Comparison of ENCODE assay signal across 25 mouse cellular contexts in the genomic region with DNA sequence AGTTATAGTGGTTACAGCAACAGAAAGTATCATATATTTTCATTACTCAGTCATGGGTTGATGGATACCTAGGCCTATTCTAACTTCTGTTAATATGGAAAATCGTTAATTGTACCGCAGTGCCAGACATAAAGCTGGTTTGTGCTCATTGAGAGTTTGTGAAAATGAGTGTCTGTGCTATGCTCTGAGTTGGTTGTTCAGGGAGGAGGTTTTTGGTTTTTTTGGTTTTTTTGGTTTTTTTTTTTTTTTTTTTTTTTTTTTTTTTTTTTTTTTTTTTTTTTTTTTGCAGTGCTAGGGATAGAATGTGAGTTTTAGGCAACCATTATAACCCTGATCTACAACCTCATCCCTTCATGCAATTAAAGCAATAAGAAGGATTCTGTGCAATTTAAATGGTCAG. TPM values are rescaled to one million over a fixed set of nuclear protein-coding genes. Genes with fewer than 3 reads are reported as not detected.
DNase-seq lines count a peak whose midpoint lies in the region; TF ChIP-seq lines count a peak whose summit lies in the region.
"Had no signal": no experiment of that assay in that cellular context is flagged by ENCODE, and none has a peak within 500 bp of the region (broad histone marks: within the 10 kb centered on the region; RNA-seq: fewer than 3 reads in every experiment).

No protein-coding gene starts in this region.

- TF ChIP-seq RAD21 in CH12.LX (IDR thresholded peaks at IDR 0.05; ENCODE audit: low read depth, low read length): no peak

- H3K27me3 ChIP-seq in CH12.LX (replicated peaks): no peaks in the 10 kb centered on the region

- H3K4me1 ChIP-seq in CH12.LX (ENCODE audit: control insufficient read depth in 1 of 2, insufficient read depth in 2 of 2) (no peaks in the 10 kb centered on the region), ES-E14 (ENCODE audit: control insufficient read depth in 2 of 2, insufficient read depth in 2 of 2, low read length in 2 of 2, poor library complexity in 1 of 2) (no peaks in the 10 kb centered on the region)

- H3K4me2 ChIP-seq in CH12.LX (ENCODE audit: insufficient read depth, low read depth, poor library complexity, severe bottlenecking): no peak overlapping the region

- H3K9ac ChIP-seq in CH12.LX (ENCODE audit: insufficient read depth, low read depth) (no peak overlapping the region), ES-E14 (ENCODE audit: insufficient read depth, low read depth, low read length, poor library complexity, severe bottlenecking) (no peak overlapping the region)

- no peak overlapping the region for H3K4me3 ChIP-seq in CH12.LX (replicated peaks in 1 of 3; ENCODE audit: low read depth in 2 of 3, low read length in 2 of 3, poor library complexity in 1 of 3)
- no peak overlapping the region for H3K4me3 ChIP-seq in ES-E14 (ENCODE audit: insufficient read depth in 1 of 2, low read depth in 1 of 2, low read length in 2 of 2, poor library complexity in 1 of 2, severe bottlenecking in 1 of 2)

- H3K27ac ChIP-seq in CH12.LX (ENCODE audit: insufficient read depth, low read depth) (no peak overlapping the region), ES-E14 (ENCODE audit: insufficient read depth, low read depth, low read length, poor library complexity, severe bottlenecking) (no peak overlapping the region)

- TF ChIP-seq EP300 in CH12.LX (IDR thresholded peaks at IDR 0.05; ENCODE audit: low read length): no peak

- no peak for TF ChIP-seq CTCF in CH12.LX (conservative IDR thresholded peaks at IDR 0.05 in 1 of 2, IDR thresholded peaks at IDR 0.05 in 1 of 2; ENCODE audit: low read depth in 2 of 2, low read length in 2 of 2)

- H3K36me3 ChIP-seq in CH12.LX (replicated peaks in 1 of 2; ENCODE audit: control insufficient read depth in 1 of 2, insufficient read depth in 1 of 2, low read length in 1 of 2): no peaks in the 10 kb centered on the region
- H3K36me3 ChIP-seq in ES-E14 (ENCODE audit: control insufficient read depth, insufficient read depth, low read length, poor library complexity, severe bottlenecking): no peaks in the 10 kb centered on the region
- H3K36me3 ChIP-seq: G1E had no signal

- TF ChIP-seq POLR2A in CH12.LX (IDR thresholded peaks at IDR 0.05; ENCODE audit: low read depth, low read length): no peak

- no peak for DNase-seq in CH12.LX (ENCODE audit: extremely low read depth)
- no peak for DNase-seq in ES-E14 (ENCODE audit: low read depth, low spot score)
- no peak for DNase-seq in layer of hippocampus, adult 8-10 months (ENCODE audit: low spot score in 2 of 2)
- DNase-seq in left cerebral cortex, adult 9 months (ENCODE audit: low spot score in 2 of 2): no peak
- DNase-seq: adrenal gland, adult 2 months; adrenal gland, adult 8-10 months; adrenal gland, postnatal 10 days; adrenal gland, postnatal 14 days; adrenal gland, postnatal 25 days; adrenal gland, postnatal 36 days; B cell, adult 2 months; cerebellum, adult 11 months; cerebellum, adult 11-12 months; cerebellum, adult 18-20 months; cerebellum, adult 2 months; cerebellum, adult 8-10 months had no signal

- in situ Hi-C loops in CH12.LX (cut with MboI; ENCODE audit: low pct_ligation_motif_present, low pct_unique_long_range_greater_than_20kb, low sequenced_read_pairs) (no loop called here), ES-E14 (cut with MboI; ENCODE audit: low sequenced_read_pairs in 2 of 2, unreplicated experiment in 2 of 2) (no loop called here)

- dilution Hi-C loops in CH12.LX (cut with MboI; ENCODE audit: extremely low pct_ligation_motif_present, extremely low pct_unique_long_range_greater_than_20kb, low sequenced_read_pairs): no loop called here

- no peaks in the 10 kb centered on the region for H3K9me3 ChIP-seq in CH12.LX (replicated peaks; ENCODE audit: low read length)
- H3K9me3 ChIP-seq in ES-E14 (ENCODE audit: control insufficient read depth, insufficient read depth, low read depth, low read length): no peaks in the 10 kb centered on the region
- H3K9me3 ChIP-seq: G1E had no signal

- no peaks in the 10 kb centered on the region for H3K79me2 ChIP-seq in CH12.LX (replicated peaks; ENCODE audit: control insufficient read depth, extremely low read depth, insufficient read depth, poor library complexity, severe bottlenecking)

TF ChIP-seq in CH12.LX, 34 proteins besides CTCF, POLR2A, EP300 and RAD21:
- TF ChIP-seq BHLHE40 (IDR thresholded peaks at IDR 0.05; ENCODE audit: low read depth, low read length) (no peak), ZNF384 (IDR thresholded peaks at IDR 0.05; ENCODE audit: low read depth, low read length) (peak; percentile 56; the same call in 1 of the 2 replicates), ZMIZ1 (IDR thresholded peaks at IDR 0.05; ENCODE audit: low read depth, low read length) (no peak)

TF ChIP-seq in ES-E14, 5 proteins besides CTCF, POLR2A, EP300 and RAD21:
- TF ChIP-seq ZC3H11A (IDR thresholded peaks at IDR 0.05; ENCODE audit: borderline replicate concordance, low read depth, low read length): no peak
- TF ChIP-seq CHD2 (IDR thresholded peaks at IDR 0.05; ENCODE audit: low read depth, low read length): no peak
- no peak for TF ChIP-seq HCFC1 (IDR thresholded peaks at IDR 0.05; ENCODE audit: borderline replicate concordance, insufficient read depth, low read length)
- TF ChIP-seq ZNF384 (IDR thresholded peaks at IDR 0.05; ENCODE audit: low read depth, low read length): peak; percentile 80
- no peak for TF ChIP-seq MAFK (IDR thresholded peaks at IDR 0.05; ENCODE audit: insufficient read depth, low read depth, low read length)

RNA-seq across cellular contexts. Expression of a gene that starts 7.1 kb away (rescaled TPM):
- not detected in 2 replicates for total RNA-seq in CH12.LX (2012; rRNA removed)
- total RNA-seq in CH12.LX (2014; rRNA removed): not detected in 2 replicates
- polyA plus RNA-seq in CH12.LX (2012; ENCODE audit: insufficient read length, low read depth): 0.31 TPM in 1 of 2 replicates, not detected in the other
- not detected in 2 replicates for total RNA-seq in ES-E14 (2012; rRNA removed)
- not detected for total RNA-seq in layer of hippocampus, adult 8-10 months (2022)
- total RNA-seq: adrenal gland, adult 18-20 months; adrenal gland, adult 2 months; adrenal gland, adult 8-10 months; adrenal gland, postnatal 10 days; adrenal gland, postnatal 14 days; adrenal gland, postnatal 25 days; adrenal gland, postnatal 36 days; adrenal gland, postnatal 4 days; MEL had no signal
- polyA plus RNA-seq: adrenal gland, adult 2 months; brain, embryonic 14.5 days; C2C12; cerebellum, adult 2 months; G1E; Patski had no signal

RNA-seq across cellular contexts. Expression of a gene that starts 25.4 kb away (rescaled TPM):
- total RNA-seq in CH12.LX (2012; rRNA removed) (not detected in 2 replicates), CH12.LX (2014; rRNA removed) (not detected in 2 replicates), ES-E14 (2012; rRNA removed) (not detected in 2 replicates)
- not detected in 2 replicates for polyA plus RNA-seq in CH12.LX (2012; ENCODE audit: insufficient read length, low read depth)
- total RNA-seq in layer of hippocampus, adult 8-10 months (2022): not detected
- total RNA-seq: adrenal gland, adult 18-20 months; adrenal gland, adult 2 months; adrenal gland, adult 8-10 months; adrenal gland, postnatal 10 days; adrenal gland, postnatal 14 days; adrenal gland, postnatal 25 days; adrenal gland, postnatal 36 days; adrenal gland, postnatal 4 days; G1E; MEL had no signal
- polyA plus RNA-seq: activated CD4-positive, CD25-positive, alpha-beta regulatory T cell, adult 4 months; adrenal gland, adult 2 months; brain, embryonic 14.5 days; C2C12; CD4-positive, CD25-positive, alpha-beta regulatory T cell, adult 4 months; cerebellum, adult 2 months; G1E; Patski had no signal

RNA-seq across cellular contexts. Expression of a gene that starts 29.9 kb away (rescaled TPM):
- total RNA-seq in CH12.LX (2012; rRNA removed) (not detected in 2 replicates), CH12.LX (2014; rRNA removed) (not detected in 2 replicates), ES-E14 (2012; rRNA removed) (18.5 and 33.2 TPM in 2 replicates)
- not detected in 2 replicates for polyA plus RNA-seq in CH12.LX (2012; ENCODE audit: insufficient read length, low read depth)
- total RNA-seq in layer of hippocampus, adult 8-10 months (2022): not detected
- total RNA-seq: adrenal gland, adult 18-20 months; adrenal gland, adult 2 months; adrenal gland, adult 8-10 months; adrenal gland, postnatal 10 days; adrenal gland, postnatal 14 days; adrenal gland, postnatal 25 days; adrenal gland, postnatal 36 days; adrenal gland, postnatal 4 days; MEL had no signal
- polyA plus RNA-seq: activated CD4-positive, CD25-positive, alpha-beta regulatory T cell, adult 4 months; adrenal gland, adult 2 months; brain, embryonic 14.5 days; C2C12; CD4-positive, CD25-positive, alpha-beta regulatory T cell, adult 4 months; cerebellum, adult 2 months; G1E; Patski had no signal

RNA-seq across cellular contexts. Expression of a gene that starts 40.2 kb away (rescaled TPM):
- total RNA-seq in CH12.LX (2012; rRNA removed): not detected in 2 replicates
- not detected in 2 replicates for total RNA-seq in CH12.LX (2014; rRNA removed)
- not detected in 2 replicates for polyA plus RNA-seq in CH12.LX (2012; ENCODE audit: insufficient read length, low read depth)
- not detected in 2 replicates for total RNA-seq in ES-E14 (2012; rRNA removed)
- total RNA-seq in layer of hippocampus, adult 8-10 months (2022): not detected
- total RNA-seq: adrenal gland, adult 18-20 months; adrenal gland, adult 2 months; adrenal gland, adult 8-10 months; adrenal gland, postnatal 10 days; adrenal gland, postnatal 14 days; adrenal gland, postnatal 25 days; adrenal gland, postnatal 36 days; adrenal gland, postnatal 4 days; G1E; MEL had no signal
- polyA plus RNA-seq: activated CD4-positive, CD25-positive, alpha-beta regulatory T cell, adult 4 months; adrenal gland, adult 2 months; brain, embryonic 14.5 days; C2C12; CD4-positive, CD25-positive, alpha-beta regulatory T cell, adult 4 months; cerebellum, adult 2 months; G1E; Patski had no signal

RNA-seq across cellular contexts. Expression of a gene that starts 44.9 kb away (rescaled TPM):
- not detected in 2 replicates for total RNA-seq in CH12.LX (2012; rRNA removed)
- total RNA-seq in CH12.LX (2014; rRNA removed): not detected in 2 replicates
- polyA plus RNA-seq in CH12.LX (2012; ENCODE audit: insufficient read length, low read depth): not detected in 2 replicates
- 13.8 and 38.0 TPM in 2 replicates for total RNA-seq in ES-E14 (2012; rRNA removed)
- not detected for total RNA-seq in layer of hippocampus, adult 8-10 months (2022)
- total RNA-seq: adrenal gland, adult 18-20 months; adrenal gland, adult 2 months; adrenal gland, adult 8-10 months; adrenal gland, postnatal 10 days; adrenal gland, postnatal 14 days; adrenal gland, postnatal 25 days; adrenal gland, postnatal 36 days; adrenal gland, postnatal 4 days; G1E; MEL had no signal
- polyA plus RNA-seq: activated CD4-positive, CD25-positive, alpha-beta regulatory T cell, adult 4 months; adrenal gland, adult 2 months; C2C12; CD4-positive, CD25-positive, alpha-beta regulatory T cell, adult 4 months; G1E; Patski had no signal

Comparison
In these comparisons a context has a peak if more than half of its experiments do, and no peak if none do; other contexts are left out.
1. RNA of a gene that starts 29.9 kb away (total RNA-seq): 18.5 to 33.2 TPM in ES-E14; not detected in CH12.LX and not detected in layer of hippocampus, adult 8-10 months; every median in the first group is over 10 times any median in the second.